Mouse (Mus musculus) heart, postnatal 0 days (tissue): Measurements from ENCODE around the gene Olfr157.

ENCODE experiments used
- CTCF ChIP-seq: IDR thresholded peaks from 2 replicates; pipeline ENCODE4 v1.5.1; 2016; ENCODE audit warnings: antibody characterized with exemption, control low read depth, low read depth
- EP300 ChIP-seq: IDR thresholded peaks from 2 replicates; pipeline ENCODE4 v1.6.1; 2016; ENCODE audit warnings: antibody characterized with exemption, low read depth

GRCm38 (mm10) chr4:43878121-43878776 is 38.2 kb upstream of the Olfr157 start:
- TF ChIP-seq CTCF: no peak
- no peak for TF ChIP-seq EP300
